Mouse (Mus musculus) retina, adult 2 months (tissue): Measurements from ENCODE around the gene Zfp426.

Experiments used
- DNase-seq: peaks from one replicate; pipeline ENCODE4 v3.0.0-alpha.2; 2012; ENCODE audit warnings: low read depth, low spot score

Zfp426 gene

GRCm38 (mm10) chr9:20459377-20460317 is 32.9 kb downstream of the Zfp426 start, which contains the start of gene Zfp26:
Gene Zfp26, minus strand, starts transcription at chr9:20460162.
- DNase-seq = peak; percentile 60

- no peak for DNase-seq
Measured at GRCm38 (mm10) chr9:20453647-20454046, 38.9 kb downstream of the Zfp426 start.

GRCm38 (mm10) chr9:20451493-20451892 is 41.1 kb downstream of the Zfp426 start:
- DNase-seq = no peak

- no peak for DNase-seq
Measured at GRCm38 (mm10) chr9:20443183-20443783, 49.3 kb downstream of the Zfp426 start.

- no peak for DNase-seq
Measured at GRCm38 (mm10) chr9:20430004-20430403, 62.5 kb downstream of the Zfp426 start.
